Mouse (Mus musculus) ovary, postnatal 14 days (tissue): ENCODE results near the gene Lars2.

Experiments
- DNase-seq: peaks from one replicate; pipeline ENCODE4 v3.0.0; 2022; ENCODE audit warnings: low spot score

Gene Lars2

GRCm38 (mm10) chr9:123507380-123507779 lies 140.7 kb downstream of the Lars2 start:
- DNase-seq, result no peak

- no peak for DNase-seq
Observed at GRCm38 (mm10) chr9:123508986-123509385, 142.3 kb downstream of the Lars2 start.

GRCm38 (mm10) chr9:123509638-123510604 lies 143.2 kb downstream of the Lars2 start:
- DNase-seq, result no peak

GRCm38 (mm10) chr9:123510926-123511325 lies 144.2 kb downstream of the Lars2 start:
- no peak for DNase-seq
